Mouse (Mus musculus): ENCODE results near the gene Thoc5. TPM values are rescaled to one million over a fixed set of nuclear protein-coding genes. Genes with fewer than 3 reads are reported as not detected.

Gene Thoc5
- polyA plus RNA-seq (2012), result 6.0 and 7.0 TPM in 2 replicates

DNA sequence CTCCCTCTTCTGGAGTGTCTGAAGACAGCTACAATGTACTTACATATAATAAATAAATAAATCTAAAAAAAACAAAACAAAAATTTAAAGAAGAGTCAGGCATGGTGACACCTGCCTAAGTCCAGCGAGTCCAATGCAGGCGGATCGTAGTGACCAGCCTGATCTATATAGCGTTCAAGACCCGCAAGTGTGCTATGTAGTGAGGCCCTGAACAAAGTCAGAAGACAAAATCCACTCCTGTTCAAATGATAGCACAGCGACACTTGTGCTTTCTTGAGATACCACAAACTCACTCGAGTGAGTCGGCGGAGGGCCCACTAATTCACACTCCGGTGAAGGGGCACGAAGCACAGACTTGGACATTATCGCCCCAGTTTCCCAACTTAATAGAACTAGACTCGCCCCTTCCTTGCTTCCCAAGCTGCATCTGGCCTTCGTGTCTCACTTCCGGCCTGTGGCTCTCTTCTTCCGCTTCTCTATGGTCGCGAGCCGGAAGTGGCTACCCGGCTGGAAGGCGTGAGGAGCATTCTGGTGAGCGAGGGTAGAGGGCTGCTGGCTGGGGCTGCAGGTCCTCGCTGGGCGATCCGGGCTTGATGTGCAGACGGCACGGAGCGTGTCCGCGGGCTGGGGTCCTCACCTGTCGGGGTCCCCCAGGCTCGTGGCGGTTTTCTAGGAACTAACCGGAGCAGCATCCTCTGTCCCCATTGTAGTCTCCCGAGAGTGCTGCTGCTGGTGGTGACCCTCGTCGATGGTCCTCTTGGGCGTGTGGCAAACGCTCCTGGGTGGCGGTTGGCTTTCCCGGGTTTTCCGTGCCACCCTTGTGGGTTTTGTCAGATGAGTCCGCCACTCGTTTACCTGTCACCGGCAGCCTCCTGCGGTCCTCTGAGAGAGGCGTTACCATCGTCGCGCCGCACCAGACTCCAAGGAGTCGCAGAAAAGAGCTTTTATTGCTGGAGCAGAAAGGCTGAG lies at the start of gene Thoc5:
TSS of gene Thoc5 (plus strand) at position 473 of the 969 bp plus-strand sequence.

DNA sequence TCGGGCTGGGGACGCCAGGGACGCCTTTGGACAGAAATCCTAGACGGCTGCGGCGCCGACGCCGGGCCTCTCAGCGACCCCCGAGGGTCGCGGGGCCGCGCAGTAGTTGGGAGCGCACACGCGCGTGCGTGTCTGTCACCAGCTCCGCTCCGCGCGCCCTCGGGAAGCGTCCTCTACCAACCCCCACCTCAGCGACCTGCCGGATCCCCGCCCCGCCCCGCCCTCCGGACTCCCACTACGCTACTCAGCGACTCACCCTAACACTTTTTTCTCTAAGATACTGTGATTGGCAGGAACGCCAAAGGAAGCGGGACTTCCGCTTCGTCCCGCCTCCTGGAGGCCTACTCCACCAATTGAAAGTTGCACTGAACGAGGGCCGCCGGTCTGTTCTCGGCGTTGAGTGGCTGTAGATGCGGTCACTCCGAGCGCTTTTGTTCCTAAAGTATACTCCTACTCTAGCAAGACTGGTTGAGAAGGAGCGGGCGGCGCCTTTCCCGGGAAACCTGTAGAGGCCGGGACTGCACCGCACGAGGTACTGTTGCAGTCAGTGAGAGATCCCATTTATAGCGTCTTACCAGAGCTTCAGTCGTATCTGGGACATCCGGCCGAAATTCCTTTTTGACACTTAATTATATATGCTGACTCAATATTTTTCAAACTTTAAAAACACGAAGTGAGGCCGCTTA lies 45.7 kb upstream of the Thoc5 start, which contains the start of gene Nf2:
TSS of gene Nf2 (minus strand) at position 279 of the 686 bp plus-strand sequence.

GRCm38 (mm10) chr11:4873755-4874475 lies 21.2 kb upstream of the Thoc5 start, which contains the start of gene Nipsnap1:
TSS of gene Nipsnap1 (plus strand) at chr11:4873951.

DNA sequence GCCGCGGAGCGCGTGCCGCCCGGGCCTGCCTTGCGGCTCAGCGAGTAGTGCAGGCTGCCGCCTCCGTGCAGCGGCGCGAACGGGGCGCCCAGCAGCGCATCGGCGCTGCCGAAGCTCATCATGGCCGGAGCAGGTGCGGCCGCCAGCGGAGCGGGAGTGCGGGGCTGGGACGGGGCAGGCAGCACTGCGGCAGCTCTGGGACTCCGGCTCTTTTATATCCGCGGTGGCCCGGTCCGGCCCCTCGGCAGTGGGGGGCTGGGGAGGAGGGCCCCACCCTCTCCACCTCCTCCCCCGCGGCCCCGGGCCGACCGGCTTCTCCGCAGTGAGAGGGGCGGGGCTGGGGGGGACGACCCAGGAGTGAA lies 52.7 kb downstream of the Thoc5 start, which contains the start of gene Nefh:
TSS of gene Nefh (minus strand) at position 252 of the 362 bp plus-strand sequence.

Other genes with a start within 250 kb of the Thoc5 start
- gene Uqcr10, start 191.0 kb upstream of the Thoc5 start, polyA plus RNA-seq (2012), result 14.0 and 24.3 TPM in 2 replicates
- 83.7 and 89.6 TPM in 2 replicates for gene Zmat5, start 190.6 kb upstream of the Thoc5 start, polyA plus RNA-seq (2012)
- 0.02 and 0.06 TPM in 2 replicates for gene Cabp7, start 148.5 kb upstream of the Thoc5 start, polyA plus RNA-seq (2012)
- 52.8 and 56.6 TPM in 2 replicates for gene Nf2, start 45.8 kb upstream of the Thoc5 start, polyA plus RNA-seq (2012)
- gene Nipsnap1, start 21.4 kb upstream of the Thoc5 start, polyA plus RNA-seq (2012), result 21.8 and 33.4 TPM in 2 replicates
- 6.0 and 12.2 TPM in 2 replicates for gene Nefh, start 52.7 kb downstream of the Thoc5 start, polyA plus RNA-seq (2012)
- gene Ap1b1, start 91.5 kb downstream of the Thoc5 start, polyA plus RNA-seq (2012), result 47.3 and 50.3 TPM in 2 replicates
- gene Rasl10a, start 162.8 kb downstream of the Thoc5 start, polyA plus RNA-seq (2012), result 0.24 and 0.56 TPM in 2 replicates
- 10.5 and 12.6 TPM in 2 replicates for gene Gas2l1, start 170.0 kb downstream of the Thoc5 start, polyA plus RNA-seq (2012)
- 41.0 and 53.4 TPM in 2 replicates for gene Rhbdd3, start 203.6 kb downstream of the Thoc5 start, polyA plus RNA-seq (2012)
- 833 and 1,457 TPM in 2 replicates for gene Ewsr1, start 203.9 kb downstream of the Thoc5 start, polyA plus RNA-seq (2012)